Mouse (Mus musculus) embryo, embryonic 11 days (tissue): Measurements from ENCODE around the gene Magohb.

Source experiments
- DNase-seq: peaks from one replicate; pipeline ENCODE4 v3.0.0-alpha.2; 2015

Gene Magohb

GRCm38 (mm10) chr6:131247206-131247605 lies 45.8 kb downstream of the Magohb start, which contains the start of gene Klra2:
TSS of gene Klra2 (minus strand) at chr6:131247362.
- DNase-seq, result no peak

- no peak for DNase-seq
Measured at GRCm38 (mm10) chr6:131245081-131245480, 48.0 kb downstream of the Magohb start.
